Mouse (Mus musculus): Measurements from ENCODE around the gene Eri3. TPM values are rescaled to one million over a fixed set of nuclear protein-coding genes. Genes with fewer than 3 reads are reported as not detected.
A peak's percentile ranks its signal among the peaks of the same experiment; 100 is the strongest.

The Eri3 gene
- polyA plus RNA-seq, 1 experiment from 2014 or later, result 266 TPM

- no peak overlapping the region for H3K4me3 ChIP-seq
- WGBS, result 42% methylated on average over 9 of the region's 9 CpGs
- H3K36me3 ChIP-seq, result no peaks in the 10 kb centered on the region; the same call in 1 of the 2 replicates
- H3K27me3 ChIP-seq, result no peaks in the 10 kb centered on the region
- H3K4me2 ChIP-seq, result no peak overlapping the region
- no peak overlapping the region for H3K9ac ChIP-seq
- peaks cover 37% of the 10 kb centered on the region for H3K4me1 ChIP-seq (replicated peaks)
- ATAC-seq (ENCODE audit: low FRiP score, low read depth), result peak; percentile 67; the same call in 1 of the 2 replicates
- H3K27ac ChIP-seq (replicated peaks), result 0 out of 2 replicates have a peak overlapping the region, but pooled peaks have one; percentile 0
- H3K9me3 ChIP-seq, result no peaks in the 10 kb centered on the region
These were observed 58.1 kb downstream of the Eri3 start for GRCm38 (mm10) chr4:117608265-117608664.

DNA sequence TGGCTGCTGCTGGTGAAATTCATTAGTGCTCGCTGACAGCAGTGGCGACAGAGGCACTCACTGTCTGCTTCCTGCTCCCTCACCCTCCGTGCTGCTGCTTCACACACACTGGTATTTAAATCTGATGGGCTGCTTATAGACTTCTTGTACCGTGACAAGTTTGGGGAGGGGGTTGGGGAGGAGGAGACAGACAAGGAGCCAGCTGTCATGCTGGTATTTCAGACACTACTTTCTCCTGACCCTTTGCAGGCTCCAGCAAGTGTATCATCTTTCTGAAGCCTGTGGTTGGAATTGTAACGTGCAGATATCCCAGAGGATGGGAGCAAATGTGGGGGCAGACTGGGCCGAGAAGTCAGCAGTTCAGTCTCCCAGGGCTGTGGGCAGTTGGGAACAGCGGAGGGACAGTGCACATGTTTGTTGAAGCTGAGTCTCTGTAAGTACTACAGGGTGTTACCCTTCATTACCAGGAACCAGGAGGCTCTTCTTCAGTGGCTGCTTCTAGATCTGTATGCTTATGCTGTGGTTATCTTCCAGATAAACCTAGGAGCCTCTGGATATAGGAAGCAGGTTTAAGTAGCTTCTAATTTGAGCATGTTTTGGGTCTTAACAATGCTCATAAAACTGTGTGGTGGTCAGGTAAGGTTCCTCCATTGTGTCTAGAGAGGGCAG is 59.3 kb downstream of the Eri3 start:
- Histone ChIP-seq H3K9me3 (no peaks in the 10 kb centered on the region), H3K27me3 (no peaks in the 10 kb centered on the region), H3K9ac (no peak overlapping the region), H3K4me3 (no peak overlapping the region), H3K27ac (replicated peaks) (0 out of 2 replicates have a peak overlapping the region, but pooled peaks have one; percentile 19), H3K36me3 (peaks cover 7% of the 10 kb centered on the region; the same call in 1 of the 2 replicates), H3K4me1 (replicated peaks) (peaks cover 33% of the 10 kb centered on the region), H3K4me2 (no peak overlapping the region)
- ATAC-seq (ENCODE audit: low FRiP score, low read depth), result no peak
- WGBS, result 39% methylated on average over 7 of the region's 7 CpGs

GRCm38 (mm10) chr4:117611385-117611784 is 61.2 kb downstream of the Eri3 start:
- Histone ChIP-seq H3K9me3 (no peaks in the 10 kb centered on the region), H3K27ac (replicated peaks) (no peak overlapping the region), H3K4me2 (no peak overlapping the region), H3K9ac (no peak overlapping the region), H3K36me3 (peaks cover 20% of the 10 kb centered on the region), H3K27me3 (no peaks in the 10 kb centered on the region), H3K4me3 (no peak overlapping the region), H3K4me1 (replicated peaks) (peaks cover 15% of the 10 kb centered on the region)
- WGBS, result 53% methylated on average over 4 of the region's 4 CpGs
- ATAC-seq (ENCODE audit: low FRiP score, low read depth), result no peak

- no peak overlapping the region for H3K9ac ChIP-seq
- ATAC-seq (ENCODE audit: low FRiP score, low read depth), result no peak
- 63% methylated on average over 2 of the region's 2 CpGs for WGBS
These were observed 61.6 kb downstream of the Eri3 start for GRCm38 (mm10) chr4:117611814-117612213.

DNA sequence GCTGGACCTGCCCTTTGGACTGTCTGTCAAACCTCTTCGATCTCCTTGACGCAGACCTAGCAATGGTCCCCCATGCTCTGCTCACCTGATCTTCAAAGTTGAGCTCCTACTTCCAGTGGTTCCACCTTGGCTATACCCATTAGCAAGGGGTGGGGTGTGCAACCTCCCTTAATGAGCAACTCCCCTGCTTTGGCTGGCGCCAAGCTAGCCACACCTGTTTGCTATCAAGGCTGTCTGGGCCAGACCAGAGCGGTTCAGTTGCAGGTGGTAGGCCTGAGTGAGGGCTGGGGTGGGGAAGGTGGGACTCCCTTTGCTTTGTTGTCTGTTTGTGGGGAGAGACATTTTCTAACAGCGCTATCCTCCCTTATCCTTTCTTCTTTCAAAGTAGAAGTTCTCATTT is 62.5 kb downstream of the Eri3 start:
- H3K4me2 ChIP-seq, result no peak overlapping the region
- peaks cover 31% of the 10 kb centered on the region for H3K36me3 ChIP-seq
- no peak overlapping the region for H3K4me3 ChIP-seq
- H3K9me3 ChIP-seq, result no peaks in the 10 kb centered on the region
- H3K9ac ChIP-seq, result no peak overlapping the region
- no peak for ATAC-seq (ENCODE audit: low FRiP score, low read depth)
- H3K4me1 ChIP-seq (replicated peaks), result peaks cover 15% of the 10 kb centered on the region
- no peak overlapping the region for H3K27ac ChIP-seq (replicated peaks)
- over 99% methylated on average over 5 of the region's 5 CpGs for WGBS
- no peaks in the 10 kb centered on the region for H3K27me3 ChIP-seq

More at GRCm38 (mm10) chr4:117611814-117612213, 61.6 kb downstream of the Eri3 start:
- H3K27ac ChIP-seq (replicated peaks), result no peak overlapping the region
- H3K4me1 ChIP-seq (replicated peaks), result peaks cover 15% of the 10 kb centered on the region
- H3K27me3 ChIP-seq, result no peaks in the 10 kb centered on the region
- H3K4me2 ChIP-seq, result no peak overlapping the region
- no peaks in the 10 kb centered on the region for H3K9me3 ChIP-seq
- H3K4me3 ChIP-seq, result no peak overlapping the region
- H3K36me3 ChIP-seq, result peaks cover 24% of the 10 kb centered on the region

DNA sequence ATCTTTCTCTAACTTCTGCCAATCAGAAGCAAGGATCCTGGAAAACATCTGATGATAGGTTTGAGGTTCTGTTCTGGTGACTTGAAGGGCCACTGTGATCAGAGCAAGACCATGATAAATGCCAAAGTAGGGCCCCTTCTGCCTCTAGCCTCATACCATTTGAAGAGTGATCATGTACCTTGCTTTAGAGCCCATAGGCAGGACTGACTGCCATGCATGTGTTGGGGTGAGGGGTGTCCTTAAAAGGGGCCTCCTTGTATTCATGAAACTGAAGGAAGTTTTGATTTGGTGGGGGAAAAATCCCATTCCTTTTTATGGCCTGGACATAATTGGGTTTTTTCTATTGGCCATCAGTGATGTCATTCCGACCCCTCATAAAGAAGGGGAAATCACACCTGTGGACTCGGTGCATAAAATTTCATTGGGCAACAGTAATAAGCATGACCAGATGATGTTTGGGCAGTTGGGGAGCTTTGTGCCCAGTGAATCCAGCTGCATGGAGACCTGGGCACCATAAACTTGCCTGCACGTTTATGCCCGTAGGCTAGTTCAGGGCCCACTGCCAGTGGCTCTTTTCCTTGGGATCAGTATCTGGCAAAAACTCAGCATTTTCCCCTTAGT is 63.1 kb downstream of the Eri3 start:
- Histone ChIP-seq H3K4me2 (no peak overlapping the region), H3K9me3 (no peaks in the 10 kb centered on the region), H3K4me1 (replicated peaks) (peaks cover 12% of the 10 kb centered on the region), H3K36me3 (peaks cover 31% of the 10 kb centered on the region), H3K27me3 (no peaks in the 10 kb centered on the region), H3K27ac (replicated peaks) (no peak overlapping the region), H3K4me3 (no peak overlapping the region), H3K9ac (no peak overlapping the region)
- no peak for ATAC-seq (ENCODE audit: low FRiP score, low read depth)
- WGBS, result 94% methylated on average over 4 of the region's 4 CpGs

DNA sequence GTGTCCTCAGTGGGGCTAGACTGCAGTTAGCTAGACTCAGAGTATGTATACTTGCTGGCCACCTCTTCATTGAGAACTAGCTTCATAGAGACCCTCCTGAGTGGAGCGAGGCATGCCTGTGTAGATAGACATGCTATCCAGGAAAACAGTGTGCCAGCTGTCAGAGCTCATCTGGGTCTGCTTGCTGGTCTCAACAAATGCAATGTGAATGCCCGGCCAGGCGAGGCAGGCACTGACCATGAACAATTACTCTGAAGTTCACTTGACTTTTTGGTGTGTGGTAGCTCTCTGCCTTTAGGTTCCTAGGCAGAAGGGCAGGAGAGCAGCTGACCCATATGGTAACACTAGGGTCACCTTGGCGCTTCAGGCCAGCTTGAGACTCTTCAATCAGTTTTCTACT is 66.4 kb downstream of the Eri3 start:
- H3K9me3 ChIP-seq, result no peaks in the 10 kb centered on the region
- no peaks in the 10 kb centered on the region for H3K27me3 ChIP-seq
- H3K9ac ChIP-seq, result no peak overlapping the region
- H3K4me2 ChIP-seq, result no peak overlapping the region
- H3K4me1 ChIP-seq (replicated peaks), result no peaks in the 10 kb centered on the region
- ATAC-seq (ENCODE audit: low FRiP score, low read depth), result no peak
- peaks cover 31% of the 10 kb centered on the region for H3K36me3 ChIP-seq
- H3K27ac ChIP-seq (replicated peaks), result no peak overlapping the region
- WGBS, result 89% methylated on average over 4 of the region's 4 CpGs
- H3K4me3 ChIP-seq, result no peak overlapping the region

GRCm38 (mm10) chr4:117622270-117622669 is 72.1 kb downstream of the Eri3 start:
- Histone ChIP-seq H3K27ac (replicated peaks) (no peak overlapping the region), H3K27me3 (no peaks in the 10 kb centered on the region), H3K9me3 (no peaks in the 10 kb centered on the region), H3K9ac (no peak overlapping the region), H3K4me3 (no peak overlapping the region), H3K36me3 (0 out of 2 replicates have a peak, but pooled peaks cover 3% of the 10 kb centered on the region), H3K4me1 (replicated peaks) (no peaks in the 10 kb centered on the region), H3K4me2 (no peak overlapping the region)
- WGBS, result 92% methylated on average over 5 of the region's 5 CpGs
- ATAC-seq (ENCODE audit: low FRiP score, low read depth), result no peak

- H3K4me1 ChIP-seq (replicated peaks), result no peaks in the 10 kb centered on the region
- H3K36me3 ChIP-seq, result no peaks in the 10 kb centered on the region
- H3K27ac ChIP-seq (replicated peaks), result no peak overlapping the region
- no peak overlapping the region for H3K4me3 ChIP-seq
- no peaks in the 10 kb centered on the region for H3K9me3 ChIP-seq
- H3K4me2 ChIP-seq, result no peak overlapping the region
- H3K9ac ChIP-seq, result no peak overlapping the region
- no peak for ATAC-seq (ENCODE audit: low FRiP score, low read depth)
- no peaks in the 10 kb centered on the region for H3K27me3 ChIP-seq
- WGBS, result 83% methylated on average over 2 of the region's 2 CpGs
These were observed 72.9 kb downstream of the Eri3 start for GRCm38 (mm10) chr4:117623025-117623424.

GRCm38 (mm10) chr4:117624660-117625059 is 74.5 kb downstream of the Eri3 start:
- Histone ChIP-seq H3K27ac (replicated peaks) (no peak overlapping the region), H3K4me2 (no peak overlapping the region)
- peak; percentile 34; the same call in 1 of the 2 replicates for ATAC-seq (ENCODE audit: low FRiP score, low read depth)

DNA sequence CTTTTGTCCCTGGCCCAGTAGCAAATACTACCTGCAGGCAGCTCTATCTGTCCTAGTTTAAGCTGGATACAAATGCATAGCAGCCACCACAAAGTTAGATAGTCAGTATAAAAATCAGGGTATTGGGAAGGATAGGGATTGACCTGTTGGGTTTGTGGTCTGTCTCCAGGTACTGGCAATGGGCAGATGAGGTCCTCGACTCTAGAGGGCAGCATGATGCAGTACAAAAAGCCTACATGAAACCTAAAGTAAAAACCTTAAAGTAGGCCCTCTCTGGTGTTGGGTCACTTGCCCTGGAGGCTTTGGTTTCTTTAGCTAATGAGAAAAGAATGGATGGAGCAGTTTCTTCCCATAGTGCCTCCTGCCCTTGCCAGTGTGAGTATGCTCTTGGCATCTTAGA is 78.3 kb downstream of the Eri3 start:
- ATAC-seq (ENCODE audit: low FRiP score, low read depth), result no peak
- H3K9ac ChIP-seq, result no peak overlapping the region
- H3K4me3 ChIP-seq, result no peak overlapping the region
- no peaks in the 10 kb centered on the region for H3K9me3 ChIP-seq
- H3K27ac ChIP-seq (replicated peaks), result no peak overlapping the region
- 71% methylated on average over 1 of the region's 1 CpGs for WGBS
- no peaks in the 10 kb centered on the region for H3K27me3 ChIP-seq
- H3K36me3 ChIP-seq, result no peaks in the 10 kb centered on the region
- peaks cover 16% of the 10 kb centered on the region for H3K4me1 ChIP-seq (replicated peaks)
- H3K4me2 ChIP-seq, result no peak overlapping the region

More at GRCm38 (mm10) chr4:117624660-117625059, 74.5 kb downstream of the Eri3 start:
- H3K9me3 ChIP-seq, result no peaks in the 10 kb centered on the region
- no peaks in the 10 kb centered on the region for H3K27me3 ChIP-seq
- H3K36me3 ChIP-seq, result no peaks in the 10 kb centered on the region
- H3K4me1 ChIP-seq (replicated peaks), result peaks cover under 1% of the 10 kb centered on the region; the same call in 1 of the 2 replicates
- no peak overlapping the region for H3K9ac ChIP-seq
- WGBS, result 81% methylated on average over 5 of the region's 5 CpGs
- no peak overlapping the region for H3K4me3 ChIP-seq

DNA sequence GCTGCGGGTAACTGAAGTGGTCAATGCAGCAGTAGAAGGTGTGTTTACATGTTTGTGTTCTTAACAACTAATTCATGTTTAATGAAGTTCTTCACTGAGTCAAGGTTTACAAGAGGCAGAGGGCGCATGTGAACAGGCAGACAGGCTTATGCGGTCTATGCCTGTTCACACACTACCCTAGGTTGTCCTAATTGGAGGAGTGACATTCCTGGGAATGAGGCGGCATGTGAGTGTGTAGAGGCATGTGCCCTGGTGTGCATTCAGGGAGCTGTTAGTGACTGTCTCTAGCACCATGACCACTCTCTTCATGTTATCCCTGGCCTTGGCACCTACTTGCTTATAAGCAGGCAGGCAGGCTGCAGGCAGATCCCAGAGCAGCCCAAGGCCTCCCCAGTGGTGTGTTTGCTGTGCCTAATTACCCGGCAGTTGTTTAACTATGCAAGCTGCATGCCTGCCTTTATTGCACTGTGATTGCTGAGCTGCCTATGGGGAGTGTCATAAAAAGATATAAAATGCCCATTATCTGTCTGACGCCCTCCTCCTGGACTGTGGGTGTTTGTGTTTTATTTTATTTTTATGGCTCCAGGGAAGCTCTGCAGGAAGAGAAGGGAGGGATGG is 80.0 kb downstream of the Eri3 start:
- WGBS, result 62% methylated on average over 6 of the region's 6 CpGs
- Histone ChIP-seq H3K36me3 (no peaks in the 10 kb centered on the region), H3K4me3 (no peak overlapping the region), H3K4me2 (no peak overlapping the region), H3K27ac (replicated peaks) (0 out of 2 replicates have a peak overlapping the region, but pooled peaks have one; percentile 6), H3K9ac (no peak overlapping the region), H3K4me1 (replicated peaks) (peaks cover 21% of the 10 kb centered on the region), H3K9me3 (no peaks in the 10 kb centered on the region), H3K27me3 (no peaks in the 10 kb centered on the region)
- ATAC-seq (ENCODE audit: low FRiP score, low read depth), result peak; percentile 76
